Mouse (Mus musculus) limb, embryonic 14.5 days (tissue): ENCODE measurements at regions not wholly inside any gene's neighbourhood (a gene's known extent, or its start where the extent isn't known, plus 50 kb on each side); places are given as distances from the start of the nearest gene placed in this dataset.

ENCODE experiments used
- ATAC-seq: fragments of 200-750 bp; cut with Nextera tagmentation; 2 replicates; pipeline ENCODE4 v1.8.0; 2017; ENCODE audit warnings: low read depth, moderate number of reproducible peaks, moderate TSS enrichment; ENCODE audit not compliant: low FRiP score
- DNase-seq: peaks from one replicate; pipeline ENCODE4 v3.0.0-alpha.2; 2015; ENCODE audit warnings: low spot score
- H3K27ac ChIP-seq: fragments of 300-500 bp; sonication (generic); replicated peaks from 2 replicates; pipeline ENCODE4 v1.5.1; 2014; ENCODE audit warnings: low read depth, mild to moderate bottlenecking, low read length, moderate library complexity, mixed read lengths
- H3K27me3 ChIP-seq: fragments of 300-500 bp; sonication (generic); 2 replicates; pipeline ENCODE4 v1.6.1; 2014; ENCODE audit warnings: low read length, mixed read lengths; ENCODE audit not compliant: control insufficient read depth, insufficient read depth
- H3K36me3 ChIP-seq: fragments of 300-500 bp; sonication (generic); 2 replicates; pipeline ENCODE4 v1.6.1; 2014; ENCODE audit warnings: mild to moderate bottlenecking, low read length, moderate library complexity, mixed read lengths; ENCODE audit not compliant: control insufficient read depth, insufficient read depth
- H3K4me1 ChIP-seq: fragments of 300-500 bp; sonication (generic); 2 replicates; pipeline ENCODE4 v1.6.1; 2014; ENCODE audit warnings: antibody characterized with exemption, low read length, mixed read lengths; ENCODE audit not compliant: control insufficient read depth, insufficient read depth
- H3K4me2 ChIP-seq: fragments of 300-500 bp; sonication (generic); replicated peaks from 2 replicates; pipeline ENCODE4 v1.6.1; 2014; ENCODE audit warnings: low read depth, mild to moderate bottlenecking, low read length, moderate library complexity; ENCODE audit not compliant: severe bottlenecking
- H3K4me3 ChIP-seq: fragments of 300-500 bp; sonication (generic); replicated peaks from 2 replicates; pipeline ENCODE4 v1.5.1; 2014; ENCODE audit warnings: low read length
- H3K9ac ChIP-seq: fragments of 300-500 bp; sonication (generic); 2 replicates; pipeline ENCODE4 v1.6.1; 2014; ENCODE audit warnings: mild to moderate bottlenecking, low read depth, low read length, moderate library complexity; ENCODE audit not compliant: severe bottlenecking
- H3K9me3 ChIP-seq: fragments of 300-500 bp; sonication (generic); 2 replicates; pipeline ENCODE4 v1.6.1; 2016; ENCODE audit warnings: low read length; ENCODE audit not compliant: control insufficient read depth
- POLR2A ChIP-seq: fragments of 200-500 bp; IDR thresholded peaks from 2 replicates; pipeline ENCODE4 v1.8.0; 2012; ENCODE audit warnings: inconsistent platforms, mild to moderate bottlenecking, moderate library complexity, borderline replicate concordance; ENCODE audit not compliant: insufficient read depth, insufficient read length; ENCODE audit errors: extremely low read depth
- WGBS: fragments of 180-500 bp; shearing (Covaris S2); extraction: QIAGEN DNeasy Blood & Tissue Kit; methylation state at CpG from one replicate; pipeline ENCODE4 v1.1.7; 2014; 5-methylcytosine and 5-hydroxymethylcytosine counted together

GRCm38 (mm10) chr7:75360874-75361273 is 51.8 kb upstream of the Sv2b start:
- Histone ChIP-seq H3K9me3 (no peaks in the 10 kb centered on the region), H3K36me3 (no peaks in the 10 kb centered on the region), H3K4me1 (no peaks in the 10 kb centered on the region), H3K27me3 (no peaks in the 10 kb centered on the region), H3K9ac (no peak overlapping the region), H3K4me2 (no peak overlapping the region), H3K4me3 (no peak overlapping the region), H3K27ac (no peak overlapping the region)
- no peak for TF ChIP-seq POLR2A
- DNase-seq (no peak), ATAC-seq (no peak)
- WGBS: 36% methylated on average over 6 of the region's 6 CpGs

GRCm38 (mm10) chr7:75362541-75362940 is 53.5 kb upstream of the Sv2b start:
- WGBS: 74% methylated on average over 6 of the region's 6 CpGs

GRCm38 (mm10) chr7:75365480-75365879 is 56.4 kb upstream of the Sv2b start:
- no peaks in the 10 kb centered on the region for H3K36me3 ChIP-seq
- no peak overlapping the region for H3K9ac ChIP-seq
- no peaks in the 10 kb centered on the region for H3K9me3 ChIP-seq
- no peak overlapping the region for H3K4me3 ChIP-seq
- no peaks in the 10 kb centered on the region for H3K4me1 ChIP-seq
- 71% methylated on average over 3 of the region's 3 CpGs for WGBS
- ATAC-seq (no peak), DNase-seq (no peak)
- no peak overlapping the region for H3K27ac ChIP-seq
- no peaks in the 10 kb centered on the region for H3K27me3 ChIP-seq
- no peak overlapping the region for H3K4me2 ChIP-seq
- no peak for TF ChIP-seq POLR2A

More at GRCm38 (mm10) chr7:75362541-75362940, 53.5 kb upstream of the Sv2b start:
- Histone ChIP-seq H3K4me3 (no peak overlapping the region), H3K4me2 (no peak overlapping the region), H3K4me1 (no peaks in the 10 kb centered on the region), H3K27me3 (no peaks in the 10 kb centered on the region), H3K9ac (no peak overlapping the region), H3K27ac (no peak overlapping the region), H3K36me3 (no peaks in the 10 kb centered on the region), H3K9me3 (no peaks in the 10 kb centered on the region)
- TF ChIP-seq POLR2A: no peak
- no peak for ATAC-seq
- no peak for DNase-seq

GRCm38 (mm10) chr7:75366285-75366882 is 57.3 kb upstream of the Sv2b start:
- WGBS: 8% methylated on average over 8 of the region's 8 CpGs
- Histone ChIP-seq H3K9me3 (no peaks in the 10 kb centered on the region), H3K27me3 (no peaks in the 10 kb centered on the region), H3K4me2 (no peak overlapping the region), H3K36me3 (no peaks in the 10 kb centered on the region), H3K4me1 (no peaks in the 10 kb centered on the region), H3K27ac (no peak overlapping the region), H3K9ac (no peak overlapping the region), H3K4me3 (no peak overlapping the region)
- DNase-seq: peak; percentile 83
- no peak for TF ChIP-seq POLR2A
- peak; percentile 36; the same call in 1 of the 2 replicates for ATAC-seq

- Histone ChIP-seq H3K9ac (no peak overlapping the region), H3K36me3 (no peaks in the 10 kb centered on the region), H3K4me1 (no peaks in the 10 kb centered on the region), H3K9me3 (no peaks in the 10 kb centered on the region), H3K27ac (no peak overlapping the region), H3K27me3 (no peaks in the 10 kb centered on the region), H3K4me2 (no peak overlapping the region), H3K4me3 (no peak overlapping the region)
- no peak for ATAC-seq
- WGBS: 80% methylated on average over 9 of the region's 9 CpGs
- no peak for TF ChIP-seq POLR2A
- no peak for DNase-seq
Observed at GRCm38 (mm10) chr7:75368315-75368714, 59.3 kb upstream of the Sv2b start.
